28 mouse cellular contexts compared by ENCODE assay signal in genomic region chr3:115858822-115859221, GRCm38 (mm10). TPM values are rescaled to one million over a fixed set of nuclear protein-coding genes. Genes with fewer than 3 reads are reported as not detected.
A peak's percentile ranks its signal among the peaks of the same experiment; 100 is the strongest.
DNase-seq lines count a peak whose midpoint lies in the region; ATAC-seq and TF ChIP-seq lines count a peak whose summit lies in the region.
"Had no signal": no experiment of that assay in that cellular context is flagged by ENCODE, and none has a peak within 500 bp of the region (broad histone marks: within the 10 kb centered on the region; RNA-seq: fewer than 3 reads in every experiment).

No protein-coding gene starts in this region.

- 78% methylated on average over 3 of the region's 3 CpGs for WGBS in forebrain, embryonic 10.5 days
- WGBS in forebrain, embryonic 15.5 days, result 81% methylated on average over 3 of the region's 3 CpGs
- WGBS in lung, postnatal 0 days, result 87% methylated on average over 3 of the region's 3 CpGs

- no peak for TF ChIP-seq CTCF in lung, postnatal 0 days (IDR thresholded peaks at IDR 0.05)

- H3K4me3 ChIP-seq in forebrain, embryonic 10.5 days, result no peak overlapping the region
- no peak overlapping the region for H3K4me3 ChIP-seq in forebrain, embryonic 15.5 days
- H3K4me3 ChIP-seq in lung, postnatal 0 days (ENCODE audit: low read depth, low read length), result no peak overlapping the region
- H3K4me3 ChIP-seq: embryonic facial prominence, embryonic 13.5 days; heart, embryonic 15.5 days; hindbrain, embryonic 12.5 days; limb, embryonic 15.5 days; megakaryocyte, embryonic 14.5 days; midbrain, embryonic 13.5 days had no signal

- H3K4me1 ChIP-seq in forebrain, embryonic 10.5 days, result peaks cover 46% of the 10 kb centered on the region
- peaks cover 23% of the 10 kb centered on the region for H3K4me1 ChIP-seq in forebrain, embryonic 15.5 days
- H3K4me1 ChIP-seq in lung, postnatal 0 days (ENCODE audit: insufficient read depth, low read depth, low read length), result no peaks in the 10 kb centered on the region
- H3K4me1 ChIP-seq: embryonic facial prominence, embryonic 13.5 days; limb, embryonic 15.5 days had no signal

- no peak overlapping the region for H3K9ac ChIP-seq in forebrain, embryonic 15.5 days (replicated peaks)
- H3K9ac ChIP-seq in lung, postnatal 0 days (replicated peaks; ENCODE audit: low read depth), result no peak overlapping the region
- H3K9ac ChIP-seq: embryonic facial prominence, embryonic 13.5 days; forebrain, postnatal 0 days; heart, embryonic 15.5 days; hindbrain, embryonic 12.5 days; limb, embryonic 15.5 days; liver, embryonic 14.5 days; lung, embryonic 14.5 days; midbrain, embryonic 13.5 days had no signal

- no peaks in the 10 kb centered on the region for H3K36me3 ChIP-seq in forebrain, embryonic 10.5 days (replicated peaks)
- no peaks in the 10 kb centered on the region for H3K36me3 ChIP-seq in forebrain, embryonic 15.5 days
- no peaks in the 10 kb centered on the region for H3K36me3 ChIP-seq in splenic B cell, adult 2 months (ENCODE audit: control insufficient read depth, insufficient read depth, low read length, poor library complexity, severe bottlenecking)
- no peaks in the 10 kb centered on the region for H3K36me3 ChIP-seq in lung, postnatal 0 days (ENCODE audit: insufficient read depth, low read length)
- H3K36me3 ChIP-seq: embryonic facial prominence, embryonic 13.5 days; G1E; heart, embryonic 15.5 days; hindbrain, embryonic 12.5 days; limb, embryonic 15.5 days; midbrain, embryonic 13.5 days had no signal

- H3K27ac ChIP-seq in forebrain, embryonic 10.5 days, result peak overlapping the region; percentile 84
- no peak overlapping the region for H3K27ac ChIP-seq in forebrain, embryonic 15.5 days (replicated peaks)
- H3K27ac ChIP-seq in lung, postnatal 0 days (ENCODE audit: low read length), result no peak overlapping the region
- H3K27ac ChIP-seq: embryonic facial prominence, embryonic 13.5 days; heart, embryonic 15.5 days; hindbrain, embryonic 12.5 days; limb, embryonic 15.5 days; liver, embryonic 14.5 days; midbrain, embryonic 13.5 days had no signal

- H3K4me2 ChIP-seq in forebrain, embryonic 15.5 days (replicated peaks), result no peak overlapping the region
- H3K4me2 ChIP-seq in lung, postnatal 0 days (replicated peaks; ENCODE audit: low read depth, low read length), result no peak overlapping the region
- H3K4me2 ChIP-seq: embryonic facial prominence, embryonic 13.5 days; heart, embryonic 15.5 days; hindbrain, embryonic 12.5 days; limb, embryonic 15.5 days; lung, embryonic 14.5 days; midbrain, embryonic 13.5 days had no signal

- no peak for ATAC-seq in forebrain, embryonic 15.5 days (replicated peaks)
- no peak for ATAC-seq in lung, postnatal 0 days
- ATAC-seq: forebrain, postnatal 0 days had no signal

- no peak for TF ChIP-seq EP300 in lung, postnatal 0 days (IDR thresholded peaks at IDR 0.05)

- no peaks in the 10 kb centered on the region for H3K27me3 ChIP-seq in forebrain, embryonic 10.5 days (ENCODE audit: poor library complexity, severe bottlenecking)
- no peaks in the 10 kb centered on the region for H3K27me3 ChIP-seq in forebrain, embryonic 15.5 days
- H3K27me3 ChIP-seq in splenic B cell, adult 2 months (ENCODE audit: control insufficient read depth, insufficient read depth, low read length, poor library complexity, severe bottlenecking), result no peaks in the 10 kb centered on the region
- no peaks in the 10 kb centered on the region for H3K27me3 ChIP-seq in lung, postnatal 0 days (replicated peaks; ENCODE audit: insufficient read depth, low read length)
- H3K27me3 ChIP-seq: embryonic facial prominence, embryonic 13.5 days; heart, embryonic 15.5 days; hindbrain, embryonic 12.5 days; limb, embryonic 15.5 days; megakaryocyte, embryonic 14.5 days; midbrain, embryonic 13.5 days had no signal

- DNase-seq in forebrain, embryonic 10.5 days (ENCODE audit: extremely low spot score, low spot score), result no peak
- DNase-seq in spleen, postnatal 36 days (ENCODE audit: low spot score in 2 of 2), result peak; percentile 62 to 70
- no peak for DNase-seq in spleen, adult 12 weeks (ENCODE audit: low spot score)
- peak; percentile 28 for DNase-seq in NIH3T3 (ENCODE audit: low read depth)
- peak; percentile 60 for DNase-seq in splenic B cell, adult 2 months (ENCODE audit: low read depth, low spot score)
- no peak for DNase-seq in right cerebral cortex, postnatal 10 days (ENCODE audit: low spot score in 2 of 2)
- DNase-seq in lung, postnatal 0 days (ENCODE audit: low spot score), result no peak
- DNase-seq: cerebellum, adult 2 months; cerebellum, postnatal 25 days; embryo, embryonic 11 days; forebrain, postnatal 0 days; gastrocnemius, postnatal 36 days; kidney, adult 18-20 months; left cerebral cortex, postnatal 4 days; lung, embryonic 14.5 days; lung, postnatal 36 days; right cerebral cortex, postnatal 14 days; thymus, adult 2 months; thymus, postnatal 4 days had no signal

- H3K9me3 ChIP-seq in forebrain, embryonic 10.5 days, result peaks cover 3% of the 10 kb centered on the region; the same call in 1 of the 2 replicates
- H3K9me3 ChIP-seq in forebrain, embryonic 15.5 days, result no peaks in the 10 kb centered on the region
- no peaks in the 10 kb centered on the region for H3K9me3 ChIP-seq in lung, postnatal 0 days (ENCODE audit: low read length)
- H3K9me3 ChIP-seq: embryonic facial prominence, embryonic 13.5 days; G1E; heart, embryonic 15.5 days; hindbrain, embryonic 12.5 days; limb, embryonic 15.5 days; megakaryocyte, embryonic 14.5 days; midbrain, embryonic 13.5 days had no signal

RNA-seq across cellular contexts. Expression of gene Dph5, which starts 28.8 kb away (rescaled TPM):
- 35.1 and 36.4 TPM in 2 replicates for polyA plus RNA-seq in forebrain, embryonic 10.5 days (2016; fragmentation: Nextera tagmentation; extraction: Ambion mirVana)
- polyA plus RNA-seq in forebrain, embryonic 15.5 days (2015; fragmentation: Nextera tagmentation; extraction: Ambion mirVana), result 28.8 and 29.4 TPM in 2 replicates
- polyA plus RNA-seq in lung, postnatal 0 days (2015; fragmentation: Nextera tagmentation; extraction: Ambion mirVana), result 12.6 and 12.7 TPM in 2 replicates

Comparison
In these comparisons a context has a peak if more than half of its experiments do, and no peak if none do; other contexts are left out.
1. DNase-seq: peak in spleen, postnatal 36 days (2 of 2), NIH3T3 (single experiment) and splenic B cell, adult 2 months (single experiment); none in forebrain, embryonic 10.5 days (single experiment), spleen, adult 12 weeks (single experiment), right cerebral cortex, postnatal 10 days (0 of 2) and lung, postnatal 0 days (single experiment).